Comparison of ENCODE assay signal across 28 mouse cellular contexts in genomic region chr16:60685153-60685552, GRCm38 (mm10).
DNase-seq lines count a peak whose midpoint lies in the region; ATAC-seq and TF ChIP-seq lines count a peak whose summit lies in the region.
"Had no signal": no experiment of that assay in that cellular context is flagged by ENCODE, and none has a peak within 500 bp of the region (broad histone marks: within the 10 kb centered on the region; RNA-seq: fewer than 3 reads in every experiment).

No protein-coding gene starts in this region.

- no peaks in the 10 kb centered on the region for H3K9me3 ChIP-seq in embryonic facial prominence, embryonic 11.5 days (replicated peaks; ENCODE audit: control insufficient read depth, low read length)
- no peaks in the 10 kb centered on the region for H3K9me3 ChIP-seq in embryonic facial prominence, embryonic 10.5 days
- no peaks in the 10 kb centered on the region for H3K9me3 ChIP-seq in forebrain, embryonic 14.5 days (replicated peaks; ENCODE audit: control insufficient read depth, low read length)
- H3K9me3 ChIP-seq in forebrain, postnatal 0 days (ENCODE audit: low read length): no peaks in the 10 kb centered on the region
- H3K9me3 ChIP-seq in midbrain, embryonic 11.5 days (ENCODE audit: control insufficient read depth, low read length): no peaks in the 10 kb centered on the region
- H3K9me3 ChIP-seq in midbrain, postnatal 0 days (ENCODE audit: low read length): no peaks in the 10 kb centered on the region
- no peaks in the 10 kb centered on the region for H3K9me3 ChIP-seq in midbrain, embryonic 14.5 days (ENCODE audit: control insufficient read depth, low read length)
- H3K9me3 ChIP-seq in midbrain, embryonic 13.5 days: no peaks in the 10 kb centered on the region
- H3K9me3 ChIP-seq: embryonic facial prominence, embryonic 13.5 days; embryonic facial prominence, embryonic 15.5 days; forebrain, embryonic 10.5 days; G1E had no signal

- H3K9ac ChIP-seq in embryonic facial prominence, embryonic 11.5 days (replicated peaks; ENCODE audit: low read length): no peak overlapping the region
- no peak overlapping the region for H3K9ac ChIP-seq in forebrain, embryonic 14.5 days (ENCODE audit: low read length)
- no peak overlapping the region for H3K9ac ChIP-seq in forebrain, postnatal 0 days
- H3K9ac ChIP-seq in midbrain, embryonic 11.5 days (ENCODE audit: low read length): no peak overlapping the region
- no peak overlapping the region for H3K9ac ChIP-seq in midbrain, postnatal 0 days (replicated peaks; ENCODE audit: low read length, poor library complexity, severe bottlenecking)
- H3K9ac ChIP-seq in midbrain, embryonic 14.5 days (replicated peaks; ENCODE audit: low read length): no peak overlapping the region
- no peak overlapping the region for H3K9ac ChIP-seq in midbrain, embryonic 13.5 days (replicated peaks)
- H3K9ac ChIP-seq: embryonic facial prominence, embryonic 13.5 days; embryonic facial prominence, embryonic 15.5 days had no signal

- no peak overlapping the region for H3K4me3 ChIP-seq in embryonic facial prominence, embryonic 11.5 days (ENCODE audit: low read depth, low read length)
- H3K4me3 ChIP-seq in embryonic facial prominence, embryonic 10.5 days: no peak overlapping the region
- H3K4me3 ChIP-seq in forebrain, embryonic 14.5 days (ENCODE audit: low read depth, low read length): no peak overlapping the region
- H3K4me3 ChIP-seq in forebrain, postnatal 0 days (ENCODE audit: low read depth, low read length): no peak overlapping the region
- no peak overlapping the region for H3K4me3 ChIP-seq in midbrain, embryonic 11.5 days (ENCODE audit: low read depth, low read length)
- no peak overlapping the region for H3K4me3 ChIP-seq in midbrain, postnatal 0 days (ENCODE audit: low read depth, low read length)
- H3K4me3 ChIP-seq in midbrain, embryonic 14.5 days (replicated peaks; ENCODE audit: low read depth, low read length): no peak overlapping the region
- H3K4me3 ChIP-seq in midbrain, embryonic 13.5 days (replicated peaks): no peak overlapping the region
- H3K4me3 ChIP-seq: embryonic facial prominence, embryonic 13.5 days; embryonic facial prominence, embryonic 15.5 days; erythroblast, embryonic 14.5 days; forebrain, embryonic 10.5 days had no signal

- 64% methylated on average over 5 of the region's 5 CpGs for WGBS in embryonic facial prominence, embryonic 11.5 days
- 73% methylated on average over 5 of the region's 5 CpGs for WGBS in embryonic facial prominence, embryonic 10.5 days
- 58% methylated on average over 5 of the region's 5 CpGs for WGBS in forebrain, embryonic 14.5 days
- WGBS in forebrain, postnatal 0 days: 43% methylated on average over 5 of the region's 5 CpGs
- WGBS in midbrain, embryonic 11.5 days: 61% methylated on average over 5 of the region's 5 CpGs
- WGBS in midbrain, postnatal 0 days: 50% methylated on average over 5 of the region's 5 CpGs
- WGBS in midbrain, embryonic 14.5 days: 47% methylated on average over 5 of the region's 5 CpGs
- WGBS in midbrain, embryonic 13.5 days: 45% methylated on average over 5 of the region's 5 CpGs

- H3K36me3 ChIP-seq in embryonic facial prominence, embryonic 11.5 days (replicated peaks; ENCODE audit: control insufficient read depth, insufficient read depth, low read depth, low read length): no peaks in the 10 kb centered on the region
- no peaks in the 10 kb centered on the region for H3K36me3 ChIP-seq in embryonic facial prominence, embryonic 10.5 days (replicated peaks)
- H3K36me3 ChIP-seq in forebrain, embryonic 14.5 days (ENCODE audit: control insufficient read depth, insufficient read depth, low read length): no peaks in the 10 kb centered on the region
- H3K36me3 ChIP-seq in forebrain, postnatal 0 days (ENCODE audit: insufficient read depth): no peaks in the 10 kb centered on the region
- H3K36me3 ChIP-seq in midbrain, embryonic 11.5 days (ENCODE audit: control insufficient read depth, insufficient read depth, low read length): no peaks in the 10 kb centered on the region
- no peaks in the 10 kb centered on the region for H3K36me3 ChIP-seq in midbrain, postnatal 0 days (ENCODE audit: insufficient read depth, low read length)
- H3K36me3 ChIP-seq in midbrain, embryonic 14.5 days (ENCODE audit: control insufficient read depth, insufficient read depth, low read length): no peaks in the 10 kb centered on the region
- no peaks in the 10 kb centered on the region for H3K36me3 ChIP-seq in midbrain, embryonic 13.5 days
- H3K36me3 ChIP-seq: embryonic facial prominence, embryonic 13.5 days; embryonic facial prominence, embryonic 15.5 days; forebrain, embryonic 10.5 days; G1E had no signal

- H3K4me1 ChIP-seq in embryonic facial prominence, embryonic 11.5 days (ENCODE audit: control insufficient read depth, insufficient read depth, low read length): no peaks in the 10 kb centered on the region
- no peaks in the 10 kb centered on the region for H3K4me1 ChIP-seq in embryonic facial prominence, embryonic 10.5 days
- no peaks in the 10 kb centered on the region for H3K4me1 ChIP-seq in forebrain, embryonic 14.5 days (ENCODE audit: control insufficient read depth, insufficient read depth, low read length)
- H3K4me1 ChIP-seq in forebrain, postnatal 0 days (ENCODE audit: insufficient read depth): no peaks in the 10 kb centered on the region
- no peaks in the 10 kb centered on the region for H3K4me1 ChIP-seq in midbrain, embryonic 11.5 days (ENCODE audit: control insufficient read depth, insufficient read depth, low read length)
- no peaks in the 10 kb centered on the region for H3K4me1 ChIP-seq in midbrain, postnatal 0 days (ENCODE audit: insufficient read depth, low read length)
- no peaks in the 10 kb centered on the region; the same call in 1 of the 2 replicates for H3K4me1 ChIP-seq in midbrain, embryonic 14.5 days (ENCODE audit: control insufficient read depth, insufficient read depth, low read length)
- no peaks in the 10 kb centered on the region; the same call in 1 of the 2 replicates for H3K4me1 ChIP-seq in midbrain, embryonic 13.5 days (replicated peaks)
- H3K4me1 ChIP-seq: embryonic facial prominence, embryonic 13.5 days; embryonic facial prominence, embryonic 15.5 days; forebrain, embryonic 10.5 days had no signal

- ATAC-seq in embryonic facial prominence, embryonic 11.5 days (replicated peaks; ENCODE audit: insufficient number of reproducible peaks, low FRiP score, low TSS enrichment, low read depth): no peak
- ATAC-seq in forebrain, embryonic 14.5 days: peak; percentile 40; the same call in 1 of the 2 replicates
- no peak for ATAC-seq in forebrain, postnatal 0 days
- ATAC-seq in midbrain, embryonic 11.5 days (ENCODE audit: low FRiP score): peak; percentile 51; the same call in 1 of the 2 replicates
- no peak for ATAC-seq in midbrain, postnatal 0 days (ENCODE audit: low FRiP score)
- ATAC-seq in midbrain, embryonic 14.5 days (ENCODE audit: low FRiP score, low TSS enrichment): no peak; the same call in 1 of the 2 replicates
- no peak for ATAC-seq in midbrain, embryonic 13.5 days
- ATAC-seq: activated CD4-positive, CD25-positive, alpha-beta regulatory T cell, adult 4 months; CD4-positive, CD25-positive, alpha-beta regulatory T cell, adult 4 months; Patski had no signal

- no peak overlapping the region for H3K4me2 ChIP-seq in embryonic facial prominence, embryonic 11.5 days (ENCODE audit: low read depth, low read length)
- no peak overlapping the region for H3K4me2 ChIP-seq in forebrain, embryonic 14.5 days (ENCODE audit: low read length)
- H3K4me2 ChIP-seq in forebrain, postnatal 0 days (ENCODE audit: low read depth): no peak overlapping the region
- no peak overlapping the region for H3K4me2 ChIP-seq in midbrain, embryonic 11.5 days
- no peak overlapping the region for H3K4me2 ChIP-seq in midbrain, postnatal 0 days (ENCODE audit: low read depth, low read length, poor library complexity, severe bottlenecking)
- no peak overlapping the region for H3K4me2 ChIP-seq in midbrain, embryonic 14.5 days (ENCODE audit: low read length)
- no peak overlapping the region for H3K4me2 ChIP-seq in midbrain, embryonic 13.5 days (replicated peaks)
- H3K4me2 ChIP-seq: embryonic facial prominence, embryonic 13.5 days; embryonic facial prominence, embryonic 15.5 days had no signal

- DNase-seq in embryonic facial prominence, embryonic 11.5 days (ENCODE audit: low spot score): peak; percentile 2
- DNase-seq in embryonic facial prominence, embryonic 10.5 days (ENCODE audit: low spot score): no peak
- DNase-seq in forebrain, embryonic 14.5 days (ENCODE audit: low spot score): no peak
- DNase-seq in forebrain, postnatal 0 days: no peak
- no peak for DNase-seq in midbrain, embryonic 11.5 days (ENCODE audit: low spot score, missing footprints)
- DNase-seq in midbrain, postnatal 0 days (ENCODE audit: low spot score): no peak
- peak; percentile 7 for DNase-seq in midbrain, embryonic 14.5 days
- DNase-seq: adrenal gland, adult 8-10 months; adrenal gland, postnatal 14 days; adrenal gland, postnatal 36 days; B cell, adult 2 months; cerebellum, adult 11 months; cerebellum, adult 18-20 months; cerebellum, adult 8-10 months; cerebellum, adult 9-11 months; cerebellum, postnatal 14 days; cerebellum, postnatal 36 days; embryo, embryonic 11 days had no signal

- TF ChIP-seq CTCF in forebrain, postnatal 0 days (IDR thresholded peaks at IDR 0.05; ENCODE audit: low read depth): no peak
- TF ChIP-seq CTCF in midbrain, postnatal 0 days (IDR thresholded peaks at IDR 0.05): no peak

- no peaks in the 10 kb centered on the region for H3K27me3 ChIP-seq in embryonic facial prominence, embryonic 11.5 days (ENCODE audit: control insufficient read depth, insufficient read depth, low read length)
- H3K27me3 ChIP-seq in embryonic facial prominence, embryonic 10.5 days (replicated peaks; ENCODE audit: low read depth, poor library complexity, severe bottlenecking): no peaks in the 10 kb centered on the region
- H3K27me3 ChIP-seq in forebrain, embryonic 14.5 days (replicated peaks; ENCODE audit: control insufficient read depth, insufficient read depth, low read length): no peaks in the 10 kb centered on the region
- H3K27me3 ChIP-seq in forebrain, postnatal 0 days (ENCODE audit: insufficient read depth, low read length): no peaks in the 10 kb centered on the region
- no peaks in the 10 kb centered on the region for H3K27me3 ChIP-seq in midbrain, embryonic 11.5 days (ENCODE audit: control insufficient read depth, insufficient read depth, low read length)
- no peaks in the 10 kb centered on the region for H3K27me3 ChIP-seq in midbrain, postnatal 0 days (ENCODE audit: insufficient read depth, low read length)
- H3K27me3 ChIP-seq in midbrain, embryonic 14.5 days (ENCODE audit: control insufficient read depth, insufficient read depth, low read length): no peaks in the 10 kb centered on the region
- no peaks in the 10 kb centered on the region for H3K27me3 ChIP-seq in midbrain, embryonic 13.5 days
- H3K27me3 ChIP-seq: CH12.LX; embryonic facial prominence, embryonic 13.5 days; embryonic facial prominence, embryonic 15.5 days had no signal

- H3K27ac ChIP-seq in embryonic facial prominence, embryonic 11.5 days (replicated peaks; ENCODE audit: low read depth, low read length): no peak overlapping the region
- no peak overlapping the region for H3K27ac ChIP-seq in embryonic facial prominence, embryonic 10.5 days (replicated peaks)
- no peak overlapping the region for H3K27ac ChIP-seq in forebrain, embryonic 14.5 days (ENCODE audit: low read depth, low read length)
- H3K27ac ChIP-seq in forebrain, postnatal 0 days (ENCODE audit: low read depth, low read length): no peak overlapping the region
- no peak overlapping the region for H3K27ac ChIP-seq in midbrain, embryonic 11.5 days (ENCODE audit: low read depth, low read length)
- no peak overlapping the region for H3K27ac ChIP-seq in midbrain, postnatal 0 days (ENCODE audit: low read depth, low read length)
- no peak overlapping the region for H3K27ac ChIP-seq in midbrain, embryonic 14.5 days (replicated peaks; ENCODE audit: low read depth, low read length)
- H3K27ac ChIP-seq in midbrain, embryonic 13.5 days: no peak overlapping the region
- H3K27ac ChIP-seq: embryonic facial prominence, embryonic 13.5 days; embryonic facial prominence, embryonic 15.5 days; forebrain, embryonic 10.5 days had no signal

Comparison
In these comparisons a context has a peak if more than half of its experiments do, and no peak if none do; other contexts are left out.
1. ATAC-seq: peak in forebrain, embryonic 14.5 days (single experiment) and midbrain, embryonic 11.5 days (single experiment); none in embryonic facial prominence, embryonic 11.5 days (single experiment), forebrain, postnatal 0 days (single experiment), midbrain, postnatal 0 days (single experiment), midbrain, embryonic 14.5 days (single experiment) and midbrain, embryonic 13.5 days (single experiment).
2. DNase-seq: peak in embryonic facial prominence, embryonic 11.5 days (single experiment) and midbrain, embryonic 14.5 days (single experiment); none in embryonic facial prominence, embryonic 10.5 days (single experiment), forebrain, embryonic 14.5 days (single experiment), forebrain, postnatal 0 days (single experiment), midbrain, embryonic 11.5 days (single experiment) and midbrain, postnatal 0 days (single experiment).